Comparison of ENCODE assay signal across 8 mouse cellular contexts in genomic region chr3:56182371-56183158, GRCm38 (mm10). TPM values are rescaled to one million over a fixed set of nuclear protein-coding genes. Genes with fewer than 3 reads are reported as not detected.
A peak's percentile ranks its signal among the peaks of the same experiment; 100 is the strongest.
DNase-seq lines count a peak whose midpoint lies in the region; ATAC-seq lines count a peak whose summit lies in the region.

No protein-coding gene starts in this region.

- peaks cover 16% of the 10 kb centered on the region for H3K4me1 ChIP-seq in forebrain, embryonic 12.5 days
- peaks cover 16% of the 10 kb centered on the region for H3K4me1 ChIP-seq in hindbrain, embryonic 15.5 days (replicated peaks)
- peaks cover 5% of the 10 kb centered on the region for H3K4me1 ChIP-seq in limb, embryonic 12.5 days (replicated peaks)
- H3K4me1 ChIP-seq in midbrain, embryonic 16.5 days (ENCODE audit: control insufficient read depth, insufficient read depth, low read length) = peaks cover 4% of the 10 kb centered on the region

- peak overlapping the region; percentile 97 for H3K9ac ChIP-seq in forebrain, embryonic 12.5 days
- peak overlapping the region; percentile 98 for H3K9ac ChIP-seq in hindbrain, embryonic 15.5 days
- H3K9ac ChIP-seq in limb, embryonic 12.5 days (replicated peaks) = peak overlapping the region; percentile 92
- H3K9ac ChIP-seq in midbrain, embryonic 16.5 days (ENCODE audit: low read depth, low read length) = peak overlapping the region; percentile 96

- peak overlapping the region; percentile 96 for H3K27ac ChIP-seq in forebrain, embryonic 12.5 days
- H3K27ac ChIP-seq in hindbrain, embryonic 15.5 days (replicated peaks) = peak overlapping the region; percentile 98
- peak overlapping the region; percentile 94 for H3K27ac ChIP-seq in limb, embryonic 12.5 days
- H3K27ac ChIP-seq in midbrain, embryonic 16.5 days (ENCODE audit: low read length) = peak overlapping the region; percentile 98

- H3K9me3 ChIP-seq in forebrain, embryonic 12.5 days = no peaks in the 10 kb centered on the region
- H3K9me3 ChIP-seq in hindbrain, embryonic 15.5 days = no peaks in the 10 kb centered on the region
- H3K9me3 ChIP-seq in limb, embryonic 12.5 days = no peaks in the 10 kb centered on the region
- H3K9me3 ChIP-seq in midbrain, embryonic 16.5 days (replicated peaks; ENCODE audit: control insufficient read depth, low read length, poor library complexity, severe bottlenecking) = no peaks in the 10 kb centered on the region

- intact Hi-C loops in gastrocnemius, postnatal 14 days (cut with DNase I; ENCODE audit: low total_unique reads) = no loop called here

- peak; percentile 67 for ATAC-seq in forebrain, embryonic 12.5 days (ENCODE audit: low FRiP score)
- peak; percentile 62 for ATAC-seq in hindbrain, embryonic 15.5 days (ENCODE audit: low FRiP score, low read depth)
- ATAC-seq in limb, embryonic 12.5 days (ENCODE audit: insufficient number of reproducible peaks, insufficient read depth, low FRiP score, low TSS enrichment, low read depth) = peak; percentile 48
- ATAC-seq in midbrain, embryonic 16.5 days = peak; percentile 69

- peak overlapping the region; percentile 82 for H3K4me2 ChIP-seq in forebrain, embryonic 12.5 days
- peak overlapping the region; percentile 92 for H3K4me2 ChIP-seq in hindbrain, embryonic 15.5 days
- H3K4me2 ChIP-seq in limb, embryonic 12.5 days = peak overlapping the region; percentile 90
- peak overlapping the region; percentile 67 for H3K4me2 ChIP-seq in midbrain, embryonic 16.5 days (ENCODE audit: low read length)

- no peaks in the 10 kb centered on the region for H3K36me3 ChIP-seq in forebrain, embryonic 12.5 days (replicated peaks)
- H3K36me3 ChIP-seq in hindbrain, embryonic 15.5 days = no peaks in the 10 kb centered on the region
- H3K36me3 ChIP-seq in limb, embryonic 12.5 days = no peaks in the 10 kb centered on the region
- no peaks in the 10 kb centered on the region for H3K36me3 ChIP-seq in midbrain, embryonic 16.5 days (ENCODE audit: control insufficient read depth, insufficient read depth, low read length)

- DNase-seq in gastrocnemius, postnatal 14 days = peak; percentile 12
- no peak for DNase-seq in gastrocnemius, postnatal 10 days
- peak; percentile 30 to 57 for DNase-seq in adrenal gland, postnatal 36 days
- no peak for DNase-seq in natural killer cell, adult 2 months (ENCODE audit: low spot score in 2 of 2)

- 1% methylated on average over 40 of the region's 61 CpGs for WGBS in forebrain, embryonic 12.5 days
- under 1% methylated on average over 54 of the region's 61 CpGs for WGBS in hindbrain, embryonic 15.5 days
- under 1% methylated on average over 53 of the region's 61 CpGs for WGBS in limb, embryonic 12.5 days
- under 1% methylated on average over 50 of the region's 61 CpGs for WGBS in midbrain, embryonic 16.5 days

- H3K27me3 ChIP-seq in forebrain, embryonic 12.5 days = no peaks in the 10 kb centered on the region
- no peaks in the 10 kb centered on the region for H3K27me3 ChIP-seq in hindbrain, embryonic 15.5 days
- no peaks in the 10 kb centered on the region for H3K27me3 ChIP-seq in limb, embryonic 12.5 days
- no peaks in the 10 kb centered on the region for H3K27me3 ChIP-seq in midbrain, embryonic 16.5 days (ENCODE audit: control insufficient read depth, insufficient read depth, low read depth, low read length)

- peak overlapping the region; percentile 95 for H3K4me3 ChIP-seq in forebrain, embryonic 12.5 days (replicated peaks)
- H3K4me3 ChIP-seq in hindbrain, embryonic 15.5 days = peak overlapping the region; percentile 83
- H3K4me3 ChIP-seq in limb, embryonic 12.5 days (replicated peaks) = peak overlapping the region; percentile 90
- H3K4me3 ChIP-seq in midbrain, embryonic 16.5 days (ENCODE audit: low read depth, low read length) = peak overlapping the region; percentile 96

RNA-seq across cellular contexts. Expression of gene Nbea, which starts 0.9 kb away (rescaled TPM):
- 1 to 10 TPM; 8.0 to 8.5 TPM for total RNA-seq in gastrocnemius, postnatal 14 days (2021)
- total RNA-seq in gastrocnemius, postnatal 10 days (2021) = 10 to 100 TPM; 12.5 to 15.4 TPM
- total RNA-seq in adrenal gland, postnatal 36 days (2021) = 10 to 100 TPM; 22.4 to 26.2 TPM
- polyA plus RNA-seq in forebrain, embryonic 12.5 days (2016; fragmentation: Nextera tagmentation; extraction: Ambion mirVana) = 26.3 and 31.0 TPM in 2 replicates
- polyA plus RNA-seq in hindbrain, embryonic 15.5 days (2015; fragmentation: Nextera tagmentation; extraction: Ambion mirVana) = 55.2 and 61.2 TPM in 2 replicates
- polyA plus RNA-seq in limb, embryonic 12.5 days (2016; fragmentation: Nextera tagmentation; extraction: Ambion mirVana) = 21.0 and 22.5 TPM in 2 replicates
- polyA plus RNA-seq in midbrain, embryonic 16.5 days (2015; fragmentation: Nextera tagmentation; extraction: Ambion mirVana) = 59.2 and 60.2 TPM in 2 replicates

Comparison
In these comparisons a context has a peak if more than half of its experiments do, and no peak if none do; other contexts are left out.
1. DNase-seq: peak in gastrocnemius, postnatal 14 days (single experiment) and adrenal gland, postnatal 36 days (2 of 2); none in gastrocnemius, postnatal 10 days (single experiment) and natural killer cell, adult 2 months (0 of 2).
2. Peak in every context shown above with its lines, with median percentiles within 50 percentile points of each other: ATAC-seq, H3K27ac ChIP-seq, H3K4me2 ChIP-seq, H3K4me3 ChIP-seq and H3K9ac ChIP-seq.